Mouse (Mus musculus) MEL (cell line): ENCODE measurements around the gene Soga1. TPM values are rescaled to one million over a fixed set of nuclear protein-coding genes. Genes with fewer than 3 reads are reported as not detected.

ENCODE experiments used
- DNase-seq: peaks from one replicate; pipeline ENCODE4 v3.0.0; 2011; ENCODE audit warnings: low read depth, low spot score
- H3K27ac ChIP-seq: 2 replicates; pipeline ENCODE4 v1.5.1; 2012; ENCODE audit warnings: low read depth, mild to moderate bottlenecking, control low read depth, low read length, moderate library complexity; ENCODE audit not compliant: control insufficient read depth
- H3K27me3 ChIP-seq, 2 experiments: fragments of 150-350 bp in 1 of 2; sonication (generic) in 1 of 2; 2 replicates each; pipeline ENCODE4 v1.6.1; 2012; ENCODE audit warnings: low read length in 2 of 2, mild to moderate bottlenecking in 2 of 2, improper control_type of control experiment in 1 of 2, moderate library complexity in 1 of 2; ENCODE audit not compliant: insufficient read depth in 2 of 2, control insufficient read depth in 1 of 2
- H3K36me3 ChIP-seq, 2 experiments: 2 replicates each; pipeline ENCODE4 v1.6.1; 2012 to 2014; ENCODE audit warnings: low read length in 2 of 2, improper control_type of control experiment in 1 of 2, inconsistent platforms in 1 of 2, mild to moderate bottlenecking in 1 of 2; ENCODE audit not compliant: insufficient read depth in 2 of 2, control insufficient read depth in 1 of 2
- H3K4me1 ChIP-seq, 2 experiments: fragments of 150-350 bp in 1 of 2; sonication (generic) in 1 of 2; 2 replicates each; pipeline ENCODE4 v1.6.1; 2012; ENCODE audit warnings: low read length in 2 of 2, improper control_type of control experiment in 1 of 2, mild to moderate bottlenecking in 1 of 2; ENCODE audit not compliant: insufficient read depth in 2 of 2, control insufficient read depth in 1 of 2
- H3K4me3 ChIP-seq, 2 experiments: fragments of 150-350 bp in 1 of 2; sonication (generic) in 1 of 2; 2 replicates each; pipeline ENCODE4 v1.5.1; 2012; ENCODE audit warnings: low read depth in 2 of 2, low read length in 2 of 2, mild to moderate bottlenecking in 2 of 2, moderate library complexity in 2 of 2, control low read depth in 1 of 2, improper control_type of control experiment in 1 of 2; ENCODE audit not compliant: control insufficient read depth in 1 of 2, insufficient read depth in 1 of 2
- H3K79me2 ChIP-seq: 2 replicates; pipeline ENCODE4 v1.6.1; 2012; ENCODE audit warnings: mild to moderate bottlenecking, low read length, moderate library complexity; ENCODE audit not compliant: control insufficient read depth, poor library complexity, insufficient read depth
- H3K9ac ChIP-seq: 2 replicates; pipeline ENCODE4 v1.6.1; 2012; ENCODE audit warnings: low read depth, mild to moderate bottlenecking, control low read depth, low read length, moderate library complexity; ENCODE audit not compliant: control insufficient read depth, poor library complexity, severe bottlenecking
- H3K9me3 ChIP-seq: fragments of 150-350 bp; sonication (generic); replicated peaks from 2 replicates; pipeline ENCODE4 v1.6.1; 2012; ENCODE audit warnings: mild to moderate bottlenecking, low read length, improper control_type of control experiment, moderate library complexity; ENCODE audit not compliant: insufficient read depth
- CTCF ChIP-seq, 3 experiments: IDR thresholded peaks in 2 of 3; conservative IDR thresholded peaks in 1 of 3; 2 replicates each; pipeline ENCODE4 v1.5.1; 2011 to 2012; ENCODE audit warnings: low read length in 3 of 3, low read depth in 2 of 3, mild to moderate bottlenecking in 2 of 3, improper control_type of control experiment in 1 of 3, inconsistent platforms in 1 of 3, mixed read lengths in 1 of 3, moderate library complexity in 1 of 3; ENCODE audit not compliant: control insufficient read depth in 1 of 3, insufficient read depth in 1 of 3, poor library complexity in 1 of 3, severe bottlenecking in 1 of 3
- ELF1 ChIP-seq: IDR thresholded peaks from 2 replicates; pipeline ENCODE4 v1.6.1; 2014; ENCODE audit warnings: low read depth, mild to moderate bottlenecking, inconsistent platforms, low read length, improper control_type of control experiment, moderate library complexity
- EP300 ChIP-seq, 2 experiments: IDR thresholded peaks; 2 replicates each; pipeline ENCODE4 v1.6.1; 2011; ENCODE audit warnings: improper control_type of control experiment in 2 of 2, low read length in 2 of 2, low read depth in 1 of 2, mild to moderate bottlenecking in 1 of 2
- GATA1 ChIP-seq: IDR thresholded peaks from 2 replicates; pipeline ENCODE4 v1.6.1; 2011; ENCODE audit warnings: low read depth, low read length, improper control_type of control experiment
- HCFC1 ChIP-seq: IDR thresholded peaks from 2 replicates; pipeline ENCODE4 v1.6.1; 2012; ENCODE audit warnings: low read depth, mild to moderate bottlenecking, inconsistent platforms, low read length, improper control_type of control experiment, moderate library complexity
- MAFK ChIP-seq: IDR thresholded peaks from 2 replicates; pipeline ENCODE4 v1.6.1; 2011; ENCODE audit warnings: low read depth, mild to moderate bottlenecking, low read length, improper control_type of control experiment, borderline replicate concordance
- NELFE ChIP-seq: IDR thresholded peaks from 2 replicates; pipeline ENCODE4 v1.6.1; 2011; ENCODE audit warnings: low read depth, low read length, improper control_type of control experiment
- POLR2AphosphoS2 ChIP-seq: IDR thresholded peaks from 2 replicates; pipeline ENCODE4 v1.6.1; 2011; ENCODE audit warnings: low read length, improper control_type of control experiment
- POLR2AphosphoS5 ChIP-seq: IDR thresholded peaks from 2 replicates; pipeline ENCODE4 v1.6.1; 2012; ENCODE audit warnings: low read depth, borderline replicate concordance, mild to moderate bottlenecking, inconsistent platforms, low read length, moderate library complexity, mixed read lengths
- SIN3A ChIP-seq: IDR thresholded peaks from 2 replicates; pipeline ENCODE4 v1.6.1; 2012; ENCODE audit warnings: low read length, improper control_type of control experiment, inconsistent platforms
- TBP ChIP-seq: IDR thresholded peaks from 2 replicates; pipeline ENCODE4 v1.8.0; 2011; ENCODE audit warnings: low read depth, low read length, improper control_type of control experiment
- TCF12 ChIP-seq: IDR thresholded peaks from 2 replicates; pipeline ENCODE4 v1.6.1; 2014; ENCODE audit warnings: low read depth, mild to moderate bottlenecking, inconsistent platforms, low read length, improper control_type of control experiment, moderate library complexity
- UBTF ChIP-seq: IDR thresholded peaks from 2 replicates; pipeline ENCODE4 v1.6.1; 2012; ENCODE audit warnings: low read depth, mild to moderate bottlenecking, inconsistent platforms, low read length, improper control_type of control experiment, moderate library complexity, borderline replicate concordance; ENCODE audit not compliant: insufficient read depth
- USF1 ChIP-seq: IDR thresholded peaks from 2 replicates; pipeline ENCODE4 v1.6.1; 2014; ENCODE audit warnings: low read depth, mild to moderate bottlenecking, inconsistent platforms, low read length, improper control_type of control experiment, moderate library complexity
- ZC3H11A ChIP-seq: IDR thresholded peaks from 2 replicates; pipeline ENCODE4 v1.6.1; 2012; ENCODE audit warnings: low read depth, mild to moderate bottlenecking, inconsistent platforms, low read length, improper control_type of control experiment
- ZNF384 ChIP-seq: IDR thresholded peaks from 2 replicates; pipeline ENCODE4 v1.6.1; 2012; ENCODE audit warnings: low read depth, mild to moderate bottlenecking, inconsistent platforms, low read length, improper control_type of control experiment
- polyA plus RNA-seq, 2 experiments: library from polyadenylated mRNA; stranded (reverse) in 1 of 2; unstranded in 1 of 2; fragments of >175 nt in 1 of 2; fragments of >200 nt in 1 of 2; gene quantifications; 2 replicates each; pipeline versions ENCODE4 v1.2.1 to v1.2.4; 2012; ENCODE audit warnings: low replicate concordance in 2 of 2, low read depth in 1 of 2; ENCODE audit not compliant: insufficient read length in 2 of 2, insufficient read depth in 1 of 2, missing spikeins in 1 of 2
- total RNA-seq: library from RNA; depleted of rRNA; stranded (reverse); fragments of 300-350 nt; gene quantifications from 2 replicates; pipeline ENCODE4 v1.2.3, GENCODE M21; 2012

Gene Soga1
- total and polyA plus RNA-seq, 3 experiments, result 0.50 to 2.0 TPM; not detected in 1

GRCm38 (mm10) chr2:157057758-157058157 lies 21.3 kb downstream of the Soga1 start:
- Histone ChIP-seq H3K9ac (no peak overlapping the region), H3K9me3 (no peaks in the 10 kb centered on the region), H3K4me1 (no peaks in the 10 kb centered on the region), H3K4me3 (no peak overlapping the region), H3K27ac (no peak overlapping the region), H3K36me3 (no peaks in the 10 kb centered on the region), H3K79me2 (no peaks in the 10 kb centered on the region), H3K27me3 (peaks cover 0 to 4% of the 10 kb centered on the region in 2 experiments; a peak in 2 of 4 replicates)
- DNase-seq, result no peak
- TF ChIP-seq POLR2AphosphoS2 (no peak), ZNF384 (no peak), ELF1 (no peak), UBTF (no peak), USF1 (no peak), EP300 (IDR thresholded peaks at IDR 0.05; ENCODE audit: low read depth in 1 of 2, low read length in 2 of 2) (no peak), HCFC1 (no peak)

- no peak for DNase-seq
- Histone ChIP-seq H3K4me1 (no peaks in the 10 kb centered on the region), H3K36me3 (no peaks in the 10 kb centered on the region), H3K79me2 (no peaks in the 10 kb centered on the region), H3K27ac (no peak overlapping the region), H3K4me3 (no peak overlapping the region), H3K9ac (no peak overlapping the region), H3K9me3 (no peaks in the 10 kb centered on the region), H3K27me3 (peaks cover 0 to 4% of the 10 kb centered on the region in 2 experiments; a peak in 2 of 4 replicates)
- TF ChIP-seq ZC3H11A, result no peak
- no peak for TF ChIP-seq POLR2AphosphoS5
- no peak for TF ChIP-seq TCF12
- TF ChIP-seq MAFK, result no peak
- no peak for TF ChIP-seq GATA1
- no peak for TF ChIP-seq CTCF (IDR thresholded peaks at IDR 0.05 in 2 of 3, conservative IDR thresholded peaks at IDR 0.05 in 1 of 3; ENCODE audit: control insufficient read depth in 1 of 3, insufficient read depth in 1 of 3, low read depth in 2 of 3, low read length in 3 of 3, poor library complexity in 1 of 3, severe bottlenecking in 1 of 3)
- TF ChIP-seq HCFC1, result no peak
- TF ChIP-seq TBP, result no peak
- TF ChIP-seq UBTF, result no peak
- TF ChIP-seq SIN3A, result no peak
Measured at GRCm38 (mm10) chr2:157057186-157057585, 21.9 kb downstream of the Soga1 start.

GRCm38 (mm10) chr2:157055721-157056120 lies 23.3 kb downstream of the Soga1 start:
- Histone ChIP-seq H3K9ac (no peak overlapping the region), H3K4me3 (no peak overlapping the region), H3K79me2 (no peaks in the 10 kb centered on the region), H3K36me3 (no peaks in the 10 kb centered on the region), H3K27me3 (peaks cover 0 to 4% of the 10 kb centered on the region in 2 experiments; a peak in 2 of 4 replicates), H3K27ac (no peak overlapping the region), H3K4me1 (no peaks in the 10 kb centered on the region), H3K9me3 (no peaks in the 10 kb centered on the region)
- DNase-seq, result no peak
- TF ChIP-seq ELF1, result no peak
- no peak for TF ChIP-seq ZC3H11A
- no peak for TF ChIP-seq CTCF (IDR thresholded peaks at IDR 0.05 in 2 of 3, conservative IDR thresholded peaks at IDR 0.05 in 1 of 3; ENCODE audit: control insufficient read depth in 1 of 3, insufficient read depth in 1 of 3, low read depth in 2 of 3, low read length in 3 of 3, poor library complexity in 1 of 3, severe bottlenecking in 1 of 3)
- TF ChIP-seq NELFE, result no peak
